Mouse (Mus musculus): ENCODE results near the gene Hs3st2. TPM values are rescaled to one million over a fixed set of nuclear protein-coding genes. Genes with fewer than 3 reads are reported as not detected.
"Not testable (repeated sequence)": the region's sequence is repeated elsewhere in the genome, so short reads cannot be mapped to it uniquely, and the experiment has no call there.

The Hs3st2 gene
- polyA plus RNA-seq (2012; fragmentation: generic; extraction: Trizol) = not detected

DNA sequence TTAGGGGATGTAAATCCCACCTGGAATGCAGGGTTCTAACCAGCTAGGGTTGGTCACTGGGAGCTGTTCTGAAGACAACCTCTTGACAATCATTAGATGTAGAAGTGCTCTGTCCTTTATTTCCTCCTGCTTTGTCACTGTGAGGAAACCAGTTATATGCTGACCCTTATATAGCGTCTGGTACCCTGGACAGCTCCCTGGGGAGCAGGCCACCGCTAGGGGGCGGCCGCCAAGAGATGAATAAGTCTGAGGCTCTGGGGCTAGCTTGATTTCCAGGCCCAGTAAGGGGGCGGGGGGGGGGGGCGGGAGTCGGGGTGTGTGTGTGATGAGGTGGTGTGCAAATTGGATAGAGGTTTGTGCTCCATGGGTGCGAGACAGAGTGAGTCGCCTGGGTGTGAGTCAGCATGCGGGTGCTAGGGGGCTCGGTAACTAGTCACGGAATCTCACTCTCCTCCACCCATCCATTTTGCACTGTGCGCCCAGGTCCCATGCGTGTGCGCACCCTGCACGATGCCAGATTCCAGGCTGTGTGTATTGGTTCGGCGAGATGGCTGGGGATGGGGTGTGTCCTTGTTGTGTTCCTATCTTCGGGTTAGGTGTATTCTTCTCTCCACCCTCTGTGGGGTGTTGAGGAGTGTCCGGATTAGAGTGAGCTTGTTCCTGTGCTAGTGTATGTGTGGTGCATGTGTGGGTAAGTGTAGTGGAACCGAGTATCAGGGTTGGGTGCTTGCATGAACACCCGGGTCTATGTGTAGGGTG, at the start of gene Hs3st2:
Gene Hs3st2, plus strand, starts transcription at position 635 of the 759 bp plus-strand sequence.
- no peaks in the 10 kb centered on the region for H3K27me3 ChIP-seq (ENCODE audit: control insufficient read depth, insufficient read depth, insufficient read length)
- TF ChIP-seq SRF (IDR thresholded peaks at IDR 0.05; ENCODE audit: control insufficient read depth, insufficient read length, low read depth) (no peak), MYOD1 (IDR thresholded peaks at IDR 0.05; ENCODE audit: control insufficient read depth in 1 of 3, insufficient read length in 2 of 3, low read depth in 2 of 3) (no peak), USF1 (IDR thresholded peaks at IDR 0.05; ENCODE audit: low read depth) (no peak), POLR2A (IDR thresholded peaks at IDR 0.05; ENCODE audit: insufficient read length, low read depth) (no peak), MYOG (IDR thresholded peaks at IDR 0.05; ENCODE audit: control insufficient read depth in 1 of 3, insufficient read depth in 1 of 3, insufficient read length in 2 of 3, low read depth in 2 of 3) (no peak), E2F4 (IDR thresholded peaks at IDR 0.05; ENCODE audit: insufficient read depth) (no peak), TCF3 (IDR thresholded peaks at IDR 0.05; ENCODE audit: insufficient read length, low read depth) (no peak), TCF12 (IDR thresholded peaks at IDR 0.05; ENCODE audit: insufficient read depth, poor library complexity, severe bottlenecking) (no peak), MAX (IDR thresholded peaks at IDR 0.05; ENCODE audit: low read depth) (no peak), CEBPB (IDR thresholded peaks at IDR 0.05; ENCODE audit: insufficient read depth, poor library complexity, severe bottlenecking) (no peak), REST (IDR thresholded peaks at IDR 0.05; ENCODE audit: insufficient read depth, insufficient read length) (no peak), POLR2AphosphoS2 (IDR thresholded peaks at IDR 0.05; ENCODE audit: insufficient read length, low read depth) (no peak)

DNA sequence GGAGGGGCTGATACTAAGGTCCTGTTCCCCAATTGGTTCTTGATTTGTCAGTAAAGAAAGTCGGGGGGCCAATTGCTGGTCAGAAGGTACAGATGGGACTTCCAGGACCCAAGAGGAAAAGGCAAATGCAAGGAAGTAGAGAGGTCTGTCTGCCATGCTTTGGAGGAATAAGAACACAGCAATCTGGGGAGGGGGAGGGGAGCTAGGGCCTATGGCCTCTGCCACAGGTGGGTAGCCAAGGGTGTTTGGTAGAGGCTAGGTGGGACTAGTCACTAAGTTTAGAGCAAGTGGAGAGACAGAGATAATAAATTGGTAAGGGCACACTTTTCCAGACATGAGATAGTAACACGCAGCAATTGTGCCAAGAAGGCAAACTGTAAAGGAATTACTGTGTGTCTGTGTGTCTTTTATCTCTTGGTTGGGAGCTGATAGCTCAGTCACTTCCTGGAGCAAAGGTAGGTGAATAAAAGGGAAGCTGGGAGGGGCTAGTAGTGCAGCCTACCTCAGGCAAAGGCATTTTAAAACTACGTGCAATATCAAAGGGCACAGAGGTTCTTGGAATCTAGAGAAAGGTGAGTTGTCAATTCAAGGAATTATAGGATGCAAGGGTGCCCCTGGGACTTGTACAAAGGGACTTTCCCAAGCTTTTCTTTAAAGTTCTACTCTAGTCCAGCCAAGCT, 43.2 kb upstream of the Hs3st2 start:
- H3K36me3 ChIP-seq (ENCODE audit: control insufficient read depth, insufficient read depth) = no peaks in the 10 kb centered on the region
- H3K4me2 ChIP-seq (ENCODE audit: low read depth) = no peak overlapping the region

More for the DNA sequence above, at the start of gene Hs3st2:
- Histone ChIP-seq H3K4me3 (no peak within 1 kb of the TSS), H3K4me2 (ENCODE audit: low read depth) (no peak within 1 kb of the TSS), H3K79me2 (ENCODE audit: control insufficient read depth, insufficient read depth) (no peaks in the 10 kb centered on the region), H3K36me3 (ENCODE audit: control insufficient read depth, insufficient read depth) (no peaks in the 10 kb centered on the region), H3ac (ENCODE audit: control insufficient read depth, insufficient read length) (no peak within 1 kb of the TSS)

DNA sequence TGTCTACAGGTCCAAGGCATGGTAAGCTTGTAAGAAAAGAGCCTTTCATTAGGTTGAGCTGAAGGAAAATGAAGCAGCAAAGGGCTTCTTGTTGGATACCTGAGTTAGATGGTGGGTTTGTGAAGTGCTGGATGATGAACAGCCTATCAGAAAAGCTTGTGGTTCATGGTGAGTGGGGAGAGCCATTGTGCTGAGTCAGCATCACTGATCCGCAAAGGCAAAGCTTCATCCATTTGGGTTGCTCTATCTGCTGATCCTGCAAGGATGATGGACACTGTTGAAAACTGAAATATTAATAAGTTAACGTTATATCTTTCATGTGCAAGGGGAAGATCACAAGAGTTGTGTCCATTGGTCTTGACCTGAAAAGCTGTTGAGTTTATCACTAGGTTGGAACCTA, 40.0 kb upstream of the Hs3st2 start:
- H3K4me3 ChIP-seq = no peak overlapping the region
- no peak overlapping the region for H3ac ChIP-seq (ENCODE audit: control insufficient read depth, insufficient read length)
- no peaks in the 10 kb centered on the region for H3K27me3 ChIP-seq (ENCODE audit: control insufficient read depth, insufficient read depth, insufficient read length)
- H3K79me2 ChIP-seq (ENCODE audit: control insufficient read depth, insufficient read depth) = no peaks in the 10 kb centered on the region
- no peaks in the 10 kb centered on the region for H3K36me3 ChIP-seq (ENCODE audit: control insufficient read depth, insufficient read depth)
- no peak overlapping the region for H3K4me2 ChIP-seq (ENCODE audit: low read depth)
- TF ChIP-seq USF1 (IDR thresholded peaks at IDR 0.05; ENCODE audit: low read depth) = no peak
- no peak for TF ChIP-seq MYOG (IDR thresholded peaks at IDR 0.05; ENCODE audit: control insufficient read depth in 1 of 3, insufficient read depth in 1 of 3, insufficient read length in 2 of 3, low read depth in 2 of 3)
- no peak for TF ChIP-seq SRF (IDR thresholded peaks at IDR 0.05; ENCODE audit: control insufficient read depth, insufficient read length, low read depth)
- no peak for TF ChIP-seq CEBPB (IDR thresholded peaks at IDR 0.05; ENCODE audit: insufficient read depth, poor library complexity, severe bottlenecking)
- no peak for TF ChIP-seq POLR2AphosphoS2 (IDR thresholded peaks at IDR 0.05; ENCODE audit: insufficient read length, low read depth)
- TF ChIP-seq REST (IDR thresholded peaks at IDR 0.05; ENCODE audit: insufficient read depth, insufficient read length) = no peak
- no peak for TF ChIP-seq TCF12 (IDR thresholded peaks at IDR 0.05; ENCODE audit: insufficient read depth, poor library complexity, severe bottlenecking)

More for the DNA sequence above, 43.2 kb upstream of the Hs3st2 start:
- no peak overlapping the region for H3K4me3 ChIP-seq
- H3ac ChIP-seq (ENCODE audit: control insufficient read depth, insufficient read length) = no peak overlapping the region
- H3K27me3 ChIP-seq (ENCODE audit: control insufficient read depth, insufficient read depth, insufficient read length) = no peaks in the 10 kb centered on the region
- no peaks in the 10 kb centered on the region for H3K79me2 ChIP-seq (ENCODE audit: control insufficient read depth, insufficient read depth)
- TF ChIP-seq MYOD1 (IDR thresholded peaks at IDR 0.05; ENCODE audit: control insufficient read depth in 1 of 3, insufficient read length in 2 of 3, low read depth in 2 of 3) = no peak

- H3K79me2 ChIP-seq (ENCODE audit: control insufficient read depth, insufficient read depth); H3ac ChIP-seq (ENCODE audit: control insufficient read depth, insufficient read length); H3K4me3 ChIP-seq; H3K4me2 ChIP-seq (ENCODE audit: low read depth); H3K27me3 ChIP-seq (ENCODE audit: control insufficient read depth, insufficient read depth, insufficient read length); H3K36me3 ChIP-seq (ENCODE audit: control insufficient read depth, insufficient read depth): not testable (repeated sequence)
Measured at GRCm38 (mm10) chr7:121361448-121361847, 30.2 kb upstream of the Hs3st2 start.

DNA sequence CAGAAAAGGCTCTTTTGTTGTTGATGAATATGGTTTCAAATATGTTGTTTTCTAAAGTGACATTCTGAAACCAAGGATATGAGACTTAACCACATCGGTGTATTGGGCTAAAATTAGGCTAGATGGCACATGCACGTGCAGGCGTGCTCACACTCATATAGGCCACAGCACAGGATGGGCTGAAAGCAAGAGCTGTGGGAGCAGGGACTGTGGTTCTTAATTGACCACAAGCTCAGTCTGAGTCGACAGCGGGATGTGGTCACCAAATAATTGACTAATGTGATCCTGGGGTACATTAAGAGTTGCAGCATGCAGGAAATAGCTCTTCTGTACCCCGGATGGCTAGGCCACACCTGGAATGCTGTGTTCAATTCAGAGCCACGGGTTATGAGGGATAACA, 26.1 kb upstream of the Hs3st2 start:
- Histone ChIP-seq H3K4me3 (no peak overlapping the region), H3K36me3 (ENCODE audit: control insufficient read depth, insufficient read depth) (no peaks in the 10 kb centered on the region), H3K79me2 (ENCODE audit: control insufficient read depth, insufficient read depth) (no peaks in the 10 kb centered on the region), H3K27me3 (ENCODE audit: control insufficient read depth, insufficient read depth, insufficient read length) (no peaks in the 10 kb centered on the region), H3ac (ENCODE audit: control insufficient read depth, insufficient read length) (no peak overlapping the region), H3K4me2 (ENCODE audit: low read depth) (no peak overlapping the region)
- TF ChIP-seq REST (IDR thresholded peaks at IDR 0.05; ENCODE audit: insufficient read depth, insufficient read length) (no peak), MYOD1 (IDR thresholded peaks at IDR 0.05; ENCODE audit: control insufficient read depth in 1 of 3, insufficient read length in 2 of 3, low read depth in 2 of 3) (no peak), SRF (IDR thresholded peaks at IDR 0.05; ENCODE audit: control insufficient read depth, insufficient read length, low read depth) (no peak), TCF12 (IDR thresholded peaks at IDR 0.05; ENCODE audit: insufficient read depth, poor library complexity, severe bottlenecking) (no peak)

Measured in myocyte (in vitro differentiated cells).